In the genomic region with DNA sequence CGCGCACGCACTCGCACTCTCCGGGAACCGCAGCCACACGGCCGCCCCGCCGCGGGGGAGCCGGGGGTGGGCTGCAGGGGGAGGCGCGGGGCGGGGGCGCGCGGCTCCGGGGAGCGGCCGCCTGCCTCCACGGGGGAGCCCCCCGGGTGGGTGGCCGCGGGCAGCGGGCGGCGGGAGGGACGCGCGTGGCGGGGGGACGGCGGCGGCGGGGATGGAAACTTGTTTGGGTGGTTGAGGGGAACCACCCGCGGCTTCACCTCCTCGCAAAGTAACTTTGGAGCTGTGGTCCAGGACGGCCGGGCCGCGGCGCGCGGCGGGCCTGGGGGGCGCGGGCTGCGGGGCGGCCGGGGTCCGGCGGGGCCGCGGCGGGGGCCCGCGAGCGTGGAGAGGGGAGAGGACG, we compare ENCODE assay signal across 8 mouse cellular contexts. TPM values are rescaled to one million over a fixed set of nuclear protein-coding genes. Genes with fewer than 3 reads are reported as not detected.
DNase-seq lines count a peak whose midpoint lies in the region; ATAC-seq and TF ChIP-seq lines count a peak whose summit lies in the region.

No protein-coding gene starts in this region.

- H3K27me3 ChIP-seq in liver, adult 2 months (ENCODE audit: control insufficient read depth, insufficient read depth, low read length), result peaks cover 4% of the 10 kb centered on the region; the same call in 1 of the 2 replicates
- no peaks in the 10 kb centered on the region for H3K27me3 ChIP-seq in embryonic facial prominence, embryonic 13.5 days
- no peaks in the 10 kb centered on the region for H3K27me3 ChIP-seq in limb, embryonic 12.5 days
- no peaks in the 10 kb centered on the region for H3K27me3 ChIP-seq in neural tube, embryonic 15.5 days (replicated peaks)

- no peak overlapping the region for H3K27ac ChIP-seq in liver, adult 2 months (replicated peaks; ENCODE audit: insufficient read depth, low read depth, low read length)
- peak overlapping the region; percentile 98 for H3K27ac ChIP-seq in embryonic facial prominence, embryonic 13.5 days
- peak overlapping the region; percentile 96 for H3K27ac ChIP-seq in limb, embryonic 12.5 days
- peak overlapping the region; percentile 95 for H3K27ac ChIP-seq in neural tube, embryonic 15.5 days (replicated peaks)

- intact Hi-C loops in left cerebral cortex, postnatal 36 days (cut with DNase I), result loop anchor here (2.0 to 10.0 kb wide), 3 partner anchors 176 to 496 kb away; no protein-coding TSS in a partner anchor

- no peak for DNase-seq in liver, adult 2 months (ENCODE audit: extremely low read depth, low read depth, low spot score)
- no peak for DNase-seq in liver
- no peak for DNase-seq in urinary bladder, postnatal 14 days (ENCODE audit: low spot score)
- DNase-seq in urinary bladder, adult 2 months (ENCODE audit: low spot score), result no peak
- no peak for DNase-seq in left cerebral cortex, postnatal 36 days (ENCODE audit: low spot score in 2 of 2)

- ATAC-seq in embryonic facial prominence, embryonic 13.5 days (ENCODE audit: insufficient number of reproducible peaks, insufficient read depth, low FRiP score, low TSS enrichment, low read depth), result peak; percentile 10; the same call in 1 of the 2 replicates
- ATAC-seq in limb, embryonic 12.5 days (ENCODE audit: insufficient number of reproducible peaks, insufficient read depth, low FRiP score, low TSS enrichment, low read depth), result peak; percentile 14; the same call in 1 of the 2 replicates
- ATAC-seq in neural tube, embryonic 15.5 days (ENCODE audit: low FRiP score), result peak; percentile 10; the same call in 1 of the 2 replicates

- peak overlapping the region; percentile 98 for H3K4me3 ChIP-seq in liver, adult 2 months (ENCODE audit: insufficient read depth, low read depth, low read length)
- H3K4me3 ChIP-seq in embryonic facial prominence, embryonic 13.5 days, result peak overlapping the region; percentile 96
- peak overlapping the region; percentile 99 for H3K4me3 ChIP-seq in limb, embryonic 12.5 days (replicated peaks)
- peak overlapping the region; percentile 90 for H3K4me3 ChIP-seq in neural tube, embryonic 15.5 days (replicated peaks)

- 3% methylated on average over 53 of the region's 61 CpGs for WGBS in liver, adult 2 months
- WGBS in embryonic facial prominence, embryonic 13.5 days, result under 1% methylated on average over 46 of the region's 61 CpGs
- 0% methylated on average over 33 of the region's 61 CpGs for WGBS in limb, embryonic 12.5 days
- 0% methylated on average over 23 of the region's 61 CpGs for WGBS in neural tube, embryonic 15.5 days

- no peaks in the 10 kb centered on the region for H3K79me2 ChIP-seq in liver, adult 2 months (ENCODE audit: control insufficient read depth, insufficient read depth, low read length)

- H3K4me2 ChIP-seq in embryonic facial prominence, embryonic 13.5 days, result peak overlapping the region; percentile 71
- peak overlapping the region; percentile 74 for H3K4me2 ChIP-seq in limb, embryonic 12.5 days
- peak overlapping the region; percentile 85 for H3K4me2 ChIP-seq in neural tube, embryonic 15.5 days

- H3K9me3 ChIP-seq in embryonic facial prominence, embryonic 13.5 days, result no peaks in the 10 kb centered on the region
- no peaks in the 10 kb centered on the region for H3K9me3 ChIP-seq in limb, embryonic 12.5 days
- H3K9me3 ChIP-seq in neural tube, embryonic 15.5 days (replicated peaks), result no peaks in the 10 kb centered on the region

- no peaks in the 10 kb centered on the region for H3K4me1 ChIP-seq in liver, adult 2 months (ENCODE audit: control insufficient read depth, insufficient read depth, low read length)
- peaks cover 26% of the 10 kb centered on the region for H3K4me1 ChIP-seq in embryonic facial prominence, embryonic 13.5 days
- peaks cover 24% of the 10 kb centered on the region for H3K4me1 ChIP-seq in limb, embryonic 12.5 days (replicated peaks)
- H3K4me1 ChIP-seq in neural tube, embryonic 15.5 days, result peaks cover 24% of the 10 kb centered on the region

- no peaks in the 10 kb centered on the region for H3K36me3 ChIP-seq in liver, adult 2 months (ENCODE audit: control insufficient read depth, insufficient read depth, low read length)
- no peaks in the 10 kb centered on the region for H3K36me3 ChIP-seq in embryonic facial prominence, embryonic 13.5 days
- H3K36me3 ChIP-seq in limb, embryonic 12.5 days, result no peaks in the 10 kb centered on the region
- H3K36me3 ChIP-seq in neural tube, embryonic 15.5 days, result no peaks in the 10 kb centered on the region

- no peak for TF ChIP-seq POLR2A in liver, adult 2 months (IDR thresholded peaks at IDR 0.05; ENCODE audit: extremely low read depth, insufficient read depth, low read length)

- no peak for TF ChIP-seq CTCF in liver, adult 2 months (IDR thresholded peaks at IDR 0.05; ENCODE audit: low read depth, low read length)

- H3K9ac ChIP-seq in liver, adult 2 months (ENCODE audit: low read depth, low read length), result peak overlapping the region; percentile 32
- H3K9ac ChIP-seq in embryonic facial prominence, embryonic 13.5 days, result peak overlapping the region; percentile 99
- peak overlapping the region; percentile 99 for H3K9ac ChIP-seq in limb, embryonic 12.5 days (replicated peaks)
- peak overlapping the region; percentile 85 for H3K9ac ChIP-seq in neural tube, embryonic 15.5 days (replicated peaks)

RNA-seq across cellular contexts. Expression of a gene that starts 1.2 kb away (rescaled TPM):
- total RNA-seq in liver, adult 2 months (2014; rRNA removed), result 1.7 and 2.5 TPM in 2 replicates
- polyA plus RNA-seq in liver, adult 2 months (2012; rRNA removed), result 0.54 and 1.2 TPM in 2 replicates
- 220 and 228 TPM in 2 replicates for polyA plus RNA-seq in embryonic facial prominence, embryonic 13.5 days (2015; fragmentation: Nextera tagmentation; extraction: Ambion mirVana)
- polyA plus RNA-seq in limb, embryonic 12.5 days (2016; fragmentation: Nextera tagmentation; extraction: Ambion mirVana), result 230 and 235 TPM in 2 replicates
- polyA plus RNA-seq in neural tube, embryonic 15.5 days (2015; fragmentation: Nextera tagmentation; extraction: Ambion mirVana), result 192 and 214 TPM in 2 replicates
- polyA plus RNA-seq in urinary bladder, adult 2 months (2012; rRNA removed), result 74.8 and 92.7 TPM in 2 replicates
- total RNA-seq in left cerebral cortex, postnatal 36 days (2021), result 100 to 1,000 TPM; 152 to 159 TPM

Comparison
In these comparisons a context has a peak if more than half of its experiments do, and no peak if none do; other contexts are left out.
1. H3K9ac ChIP-seq: peak in every context shown above with its lines; median percentile 99 in embryonic facial prominence, embryonic 13.5 days; 99 in limb, embryonic 12.5 days; 85 in neural tube, embryonic 15.5 days; 32 in liver, adult 2 months.
2. RNA of a gene that starts 1.2 kb away (polyA plus RNA-seq): 230 to 235 TPM in limb, embryonic 12.5 days, 220 to 228 TPM in embryonic facial prominence, embryonic 13.5 days, 192 to 214 TPM in neural tube, embryonic 15.5 days and 74.8 to 92.7 TPM in urinary bladder, adult 2 months; 0.54 to 1.2 TPM in liver, adult 2 months; every median in the first group is over 10 times any median in the second.
3. Peak in every context shown above with its lines, with median percentiles within 50 percentile points of each other: H3K4me3 ChIP-seq, ATAC-seq and H3K4me2 ChIP-seq.